Mouse (Mus musculus) liver, adult 2 months (tissue): ENCODE data around the gene Fmo5.

Experiments
- CTCF ChIP-seq: fragments of 200-500 bp; IDR thresholded peaks from 2 replicates; pipeline ENCODE4 v1.5.1; 2011; ENCODE audit warnings: low read depth, low read length, control low read depth
- POLR2A ChIP-seq: fragments of 200-500 bp; IDR thresholded peaks from 2 replicates; pipeline ENCODE4 v1.6.1; 2011; ENCODE audit warnings: low read length, control low read depth; ENCODE audit not compliant: insufficient read depth; ENCODE audit errors: extremely low read depth

DNA sequence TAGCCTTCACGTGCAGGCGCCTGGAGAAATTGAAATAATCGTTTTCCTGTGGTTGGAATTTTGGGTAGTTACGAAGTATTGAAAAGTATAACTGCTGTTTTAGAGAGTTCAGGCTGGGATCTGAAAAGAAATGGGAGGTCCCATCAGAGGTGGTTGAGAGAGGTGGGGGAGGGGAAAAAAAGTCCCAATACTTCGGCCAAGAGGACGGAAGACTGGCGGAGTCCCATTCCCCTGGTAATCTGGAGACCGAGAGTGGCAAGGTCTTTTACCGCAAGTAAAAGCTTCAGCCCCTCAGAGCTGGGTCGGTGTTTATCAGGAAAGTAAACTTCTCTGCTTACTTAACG, 53.5 kb downstream of the Fmo5 start:
- no peak for TF ChIP-seq POLR2A
- TF ChIP-seq CTCF = no peak
